Comparison of ENCODE assay signal across 8 mouse cellular contexts in the genomic region with DNA sequence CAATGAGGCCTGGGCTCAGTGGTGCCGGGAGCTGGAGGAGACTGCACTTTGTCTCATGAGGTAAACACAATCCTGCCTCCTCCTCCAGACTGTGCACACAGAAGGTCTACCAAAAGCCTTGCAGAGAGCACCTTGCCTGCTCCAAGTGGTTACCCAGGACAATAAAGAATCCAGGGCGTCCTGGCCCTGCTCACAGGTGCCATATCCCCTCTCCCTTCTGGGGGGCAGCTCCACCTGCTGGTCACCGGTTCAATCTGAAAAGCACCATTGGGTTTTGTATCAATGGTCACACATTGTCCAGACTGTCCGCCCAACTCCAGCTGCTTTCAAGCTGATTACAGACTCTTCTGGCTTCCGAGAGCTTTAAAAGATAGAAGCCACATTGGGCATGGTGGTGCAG. TPM values are rescaled to one million over a fixed set of nuclear protein-coding genes. Genes with fewer than 3 reads are reported as not detected.
DNase-seq lines count a peak whose midpoint lies in the region; ATAC-seq lines count a peak whose summit lies in the region.
"Had no signal": no experiment of that assay in that cellular context is flagged by ENCODE, and none has a peak within 500 bp of the region (broad histone marks: within the 10 kb centered on the region; RNA-seq: fewer than 3 reads in every experiment).

No protein-coding gene starts in this region.

- peak; percentile 43 for DNase-seq in limb, embryonic 11.5 days (ENCODE audit: low spot score)
- no peak for DNase-seq in limb, embryonic 10.5 days (ENCODE audit: low spot score)
- DNase-seq in T-cell, adult 2 months (ENCODE audit: low spot score): peak; percentile 5
- peak; percentile 56 for DNase-seq in heart, postnatal 4 days
- DNase-seq in frontal cortex, postnatal 36 days (ENCODE audit: low spot score in 2 of 2): no peak
- DNase-seq in cerebellum, postnatal 4 days (ENCODE audit: low spot score in 2 of 2): no peak

- peaks cover 4% of the 10 kb centered on the region; the same call in 1 of the 2 replicates for H3K9me3 ChIP-seq in limb, embryonic 11.5 days (ENCODE audit: control insufficient read depth, low read length)
- H3K9me3 ChIP-seq in limb, embryonic 10.5 days (replicated peaks): 0 out of 2 replicates have a peak, but pooled peaks cover 6% of the 10 kb centered on the region

- no peak overlapping the region for H3K27ac ChIP-seq in limb, embryonic 11.5 days (replicated peaks; ENCODE audit: low read depth, low read length)
- H3K27ac ChIP-seq in limb, embryonic 10.5 days: no peak overlapping the region
- H3K27ac ChIP-seq: heart, embryonic 15.5 days had no signal

- H3K27me3 ChIP-seq in limb, embryonic 11.5 days (ENCODE audit: control insufficient read depth, insufficient read depth, low read length): no peaks in the 10 kb centered on the region
- no peaks in the 10 kb centered on the region for H3K27me3 ChIP-seq in limb, embryonic 10.5 days (ENCODE audit: low read depth, poor library complexity, severe bottlenecking)

- H3K4me1 ChIP-seq in limb, embryonic 11.5 days (ENCODE audit: control insufficient read depth, insufficient read depth, low read length): peaks cover 8% of the 10 kb centered on the region
- peaks cover 21% of the 10 kb centered on the region for H3K4me1 ChIP-seq in limb, embryonic 10.5 days

- H3K4me3 ChIP-seq in limb, embryonic 11.5 days (ENCODE audit: low read depth, low read length): no peak overlapping the region
- H3K4me3 ChIP-seq in limb, embryonic 10.5 days: no peak overlapping the region
- H3K4me3 ChIP-seq: heart, embryonic 15.5 days had no signal

- H3K36me3 ChIP-seq in limb, embryonic 11.5 days (ENCODE audit: control insufficient read depth, insufficient read depth, low read length): no peaks in the 10 kb centered on the region
- H3K36me3 ChIP-seq in limb, embryonic 10.5 days: no peaks in the 10 kb centered on the region
- H3K36me3 ChIP-seq: heart, embryonic 15.5 days had no signal

- no peak overlapping the region for H3K9ac ChIP-seq in limb, embryonic 11.5 days (ENCODE audit: low read length)
- H3K9ac ChIP-seq: heart, embryonic 15.5 days had no signal

- no peak for ATAC-seq in limb, embryonic 11.5 days (ENCODE audit: insufficient number of reproducible peaks, low FRiP score, low TSS enrichment, low read depth)
- peak; percentile 58 for ATAC-seq in megakaryocyte progenitor cell, adult 5-6 weeks (replicated peaks; ENCODE audit: poor library complexity)

- WGBS in limb, embryonic 11.5 days: 54% methylated on average over 5 of the region's 5 CpGs
- 56% methylated on average over 5 of the region's 5 CpGs for WGBS in limb, embryonic 10.5 days

- no peak overlapping the region for H3K4me2 ChIP-seq in limb, embryonic 11.5 days (ENCODE audit: low read depth, severe bottlenecking)
- H3K4me2 ChIP-seq: heart, embryonic 15.5 days had no signal

RNA-seq across cellular contexts. Expression of a gene that starts 32.0 kb away (rescaled TPM):
- polyA plus RNA-seq in limb, embryonic 11.5 days (2014; fragmentation: Nextera tagmentation; extraction: Ambion mirVana): 163 and 173 TPM in 2 replicates
- 113 and 130 TPM in 2 replicates for polyA plus RNA-seq in limb, embryonic 10.5 days (2016; fragmentation: Nextera tagmentation; extraction: Ambion mirVana)
- 10 to 100 TPM; 95.4 to 99.6 TPM for total RNA-seq in heart, postnatal 4 days (2021)
- total RNA-seq in megakaryocyte progenitor cell, adult 5-6 weeks (2015): 112 and 121 TPM in 2 replicates
- 98.4 and 111 TPM in 2 replicates for total RNA-seq in megakaryocyte progenitor cell, adult 5-6 weeks (2017)

RNA-seq across cellular contexts. Expression of a gene that starts 42.9 kb away (rescaled TPM):
- 0.64 and 1.4 TPM in 2 replicates for polyA plus RNA-seq in limb, embryonic 11.5 days (2014; fragmentation: Nextera tagmentation; extraction: Ambion mirVana)
- 1.2 and 1.3 TPM in 2 replicates for polyA plus RNA-seq in limb, embryonic 10.5 days (2016; fragmentation: Nextera tagmentation; extraction: Ambion mirVana)
- 1 to 10 TPM in 1 of 2 experiments, under 1 TPM in 1; 0.83 to 1.5 TPM for total RNA-seq in heart, postnatal 4 days (2021)
- total RNA-seq in megakaryocyte progenitor cell, adult 5-6 weeks (2015): 0.90 and 0.99 TPM in 2 replicates
- total RNA-seq in megakaryocyte progenitor cell, adult 5-6 weeks (2017): 0.81 and 1.00 TPM in 2 replicates

Comparison
In these comparisons a context has a peak if more than half of its experiments do, and no peak if none do; other contexts are left out.
1. DNase-seq: peak in limb, embryonic 11.5 days (single experiment), T-cell, adult 2 months (single experiment) and heart, postnatal 4 days (single experiment); none in limb, embryonic 10.5 days (single experiment), frontal cortex, postnatal 36 days (0 of 2) and cerebellum, postnatal 4 days (0 of 2).